Mouse (Mus musculus): ENCODE data around the gene Mttp. TPM values are rescaled to one million over a fixed set of nuclear protein-coding genes. Genes with fewer than 3 reads are reported as not detected.

The Mttp gene
- total RNA-seq, 1 experiment from 2014 or later, result 3.8 TPM

- ATAC-seq (ENCODE audit: extremely low read depth, insufficient number of reproducible peaks, low FRiP score, poor library complexity, severe bottlenecking), result no peak
These were observed 79.8 kb downstream of the Mttp start, which contains the start of gene 1110002E22Rik for GRCm38 (mm10) chr3:138064732-138065645. Gene 1110002E22Rik, plus strand, starts transcription at chr3:138065052.

GRCm38 (mm10) chr3:138063731-138064329 lies 80.9 kb downstream of the Mttp start:
- ATAC-seq (ENCODE audit: extremely low read depth, insufficient number of reproducible peaks, low FRiP score, poor library complexity, severe bottlenecking), result no peak

- no peak for ATAC-seq (ENCODE audit: extremely low read depth, insufficient number of reproducible peaks, low FRiP score, poor library complexity, severe bottlenecking)
These were observed 82.1 kb downstream of the Mttp start for GRCm38 (mm10) chr3:138062673-138063072.

GRCm38 (mm10) chr3:138061205-138061911 lies 83.4 kb downstream of the Mttp start:
- ATAC-seq (ENCODE audit: extremely low read depth, insufficient number of reproducible peaks, low FRiP score, poor library complexity, severe bottlenecking), result no peak

GRCm38 (mm10) chr3:138060429-138060828 lies 84.3 kb downstream of the Mttp start:
- ATAC-seq (ENCODE audit: extremely low read depth, insufficient number of reproducible peaks, low FRiP score, poor library complexity, severe bottlenecking), result no peak

GRCm38 (mm10) chr3:138058226-138058625 lies 86.5 kb downstream of the Mttp start:
- ATAC-seq (ENCODE audit: extremely low read depth, insufficient number of reproducible peaks, low FRiP score, poor library complexity, severe bottlenecking), result no peak

GRCm38 (mm10) chr3:138056976-138057375 lies 87.8 kb downstream of the Mttp start:
- no peak for ATAC-seq (ENCODE audit: extremely low read depth, insufficient number of reproducible peaks, low FRiP score, poor library complexity, severe bottlenecking)

- no peak for ATAC-seq (ENCODE audit: extremely low read depth, insufficient number of reproducible peaks, low FRiP score, poor library complexity, severe bottlenecking)
These were observed 90.8 kb downstream of the Mttp start for GRCm38 (mm10) chr3:138053969-138054368.

- no peak for ATAC-seq (ENCODE audit: extremely low read depth, insufficient number of reproducible peaks, low FRiP score, poor library complexity, severe bottlenecking)
These were observed 93.3 kb downstream of the Mttp start for GRCm38 (mm10) chr3:138051431-138051830.

GRCm38 (mm10) chr3:138050772-138051171 lies 94.0 kb downstream of the Mttp start:
- no peak for ATAC-seq (ENCODE audit: extremely low read depth, insufficient number of reproducible peaks, low FRiP score, poor library complexity, severe bottlenecking)

GRCm38 (mm10) chr3:138049555-138049954 lies 95.2 kb downstream of the Mttp start:
- ATAC-seq (ENCODE audit: extremely low read depth, insufficient number of reproducible peaks, low FRiP score, poor library complexity, severe bottlenecking), result no peak

GRCm38 (mm10) chr3:138043316-138043715 lies 101.5 kb downstream of the Mttp start:
- no peak for ATAC-seq (ENCODE audit: extremely low read depth, insufficient number of reproducible peaks, low FRiP score, poor library complexity, severe bottlenecking)

- peak; percentile 72 for ATAC-seq (ENCODE audit: extremely low read depth, insufficient number of reproducible peaks, low FRiP score, poor library complexity, severe bottlenecking)
These were observed 103.0 kb downstream of the Mttp start for GRCm38 (mm10) chr3:138041591-138042301.

GRCm38 (mm10) chr3:138040938-138041337 lies 103.8 kb downstream of the Mttp start:
- ATAC-seq (ENCODE audit: extremely low read depth, insufficient number of reproducible peaks, low FRiP score, poor library complexity, severe bottlenecking), result no peak

Other genes with a start within 250 kb of the Mttp start
- 89.6 and 100 TPM in 2 replicates for gene Lamtor3, start 226.5 kb downstream of the Mttp start, total RNA-seq (2017)
- gene Dapp1, start 163.4 kb downstream of the Mttp start, total RNA-seq (2017), result 102 and 108 TPM in 2 replicates
- 0.12 TPM in 1 of 2 replicates, not detected in the other for gene 1110002E22Rik, start 79.9 kb downstream of the Mttp start, total RNA-seq (2017)
- not detected in 2 replicates for gene Gm5105, start 77.6 kb downstream of the Mttp start, total RNA-seq (2017)
- gene Trmt10a, start 1.5 kb downstream of the Mttp start, total RNA-seq (2017), result 7.7 and 9.3 TPM in 2 replicates
- gene 4930579F01Rik, start 48.9 kb upstream of the Mttp start, total RNA-seq (2017), result not detected in 2 replicates
- gene Adh7, start 72.8 kb upstream of the Mttp start, total RNA-seq (2017), result not detected in 2 replicates
- 0.93 TPM in 1 of 2 replicates, not detected in the other for gene Adh1, start 116.0 kb upstream of the Mttp start, total RNA-seq (2017)
- gene Adh6a, start 168.3 kb upstream of the Mttp start, total RNA-seq (2017), result 0.37 and 0.81 TPM in 2 replicates
- gene Adh6b, start 196.8 kb upstream of the Mttp start, total RNA-seq (2017), result not detected in 2 replicates